Mouse (Mus musculus): ENCODE measurements around the gene Mrps17. TPM values are rescaled to one million over a fixed set of nuclear protein-coding genes. Genes with fewer than 3 reads are reported as not detected.

Gene Mrps17
- polyA plus RNA-seq, 1 experiment: 146 TPM

- Histone ChIP-seq H3K36me3 (ENCODE audit: control insufficient read depth, insufficient read depth) (no peaks in the 10 kb centered on the region), H3K79me3 (ENCODE audit: low read depth) (no peaks in the 10 kb centered on the region), H3K27me3 (ENCODE audit: control insufficient read depth, insufficient read depth, insufficient read length) (no peaks in the 10 kb centered on the region), H3K4me3 (ENCODE audit: insufficient read depth, poor library complexity, severe bottlenecking) (no peak overlapping the region), H3K79me2 (ENCODE audit: control insufficient read depth, insufficient read depth) (no peaks in the 10 kb centered on the region), H3ac (ENCODE audit: control insufficient read depth, insufficient read length, low read depth) (no peak overlapping the region)
- TF ChIP-seq MYOD1 (IDR thresholded peaks at IDR 0.05; ENCODE audit: control insufficient read depth, insufficient read length, low read depth) (no peak), CTCF (IDR thresholded peaks at IDR 0.05; ENCODE audit: control insufficient read depth, insufficient read depth, insufficient read length) (no peak), MYOG (IDR thresholded peaks at IDR 0.05; ENCODE audit: control insufficient read depth, extremely low read depth, insufficient read length) (no peak), FOSL1 (IDR thresholded peaks at IDR 0.05; ENCODE audit: insufficient read depth, low read length, poor library complexity, severe bottlenecking) (no peak), MAX (IDR thresholded peaks at IDR 0.05) (no peak), USF1 (IDR thresholded peaks at IDR 0.05; ENCODE audit: low read depth) (no peak), CEBPB (IDR thresholded peaks at IDR 0.05; ENCODE audit: low read depth) (no peak)
Measured at GRCm38 (mm10) chr5:129687621-129688020, 27.7 kb upstream of the Mrps17 start.

- Histone ChIP-seq H3K4me3 (ENCODE audit: insufficient read depth, poor library complexity, severe bottlenecking) (no peak overlapping the region), H3K36me3 (ENCODE audit: control insufficient read depth, insufficient read depth) (no peaks in the 10 kb centered on the region), H3K79me2 (ENCODE audit: control insufficient read depth, insufficient read depth) (no peaks in the 10 kb centered on the region), H3K27me3 (ENCODE audit: control insufficient read depth, insufficient read depth, insufficient read length) (no peaks in the 10 kb centered on the region), H3ac (ENCODE audit: control insufficient read depth, insufficient read length, low read depth) (no peak overlapping the region), H3K79me3 (ENCODE audit: low read depth) (no peaks in the 10 kb centered on the region)
- TF ChIP-seq MYOD1 (IDR thresholded peaks at IDR 0.05; ENCODE audit: control insufficient read depth, insufficient read length, low read depth): no peak
- no peak for TF ChIP-seq CTCF (IDR thresholded peaks at IDR 0.05; ENCODE audit: control insufficient read depth, insufficient read depth, insufficient read length)
- no peak for TF ChIP-seq USF1 (IDR thresholded peaks at IDR 0.05; ENCODE audit: low read depth)
- no peak for TF ChIP-seq MYOG (IDR thresholded peaks at IDR 0.05; ENCODE audit: control insufficient read depth, extremely low read depth, insufficient read length)
- TF ChIP-seq CEBPB (IDR thresholded peaks at IDR 0.05; ENCODE audit: low read depth): no peak
- no peak for TF ChIP-seq FOSL1 (IDR thresholded peaks at IDR 0.05; ENCODE audit: insufficient read depth, low read length, poor library complexity, severe bottlenecking)
- no peak for TF ChIP-seq MAX (IDR thresholded peaks at IDR 0.05)
Measured at GRCm38 (mm10) chr5:129690528-129690927, 24.8 kb upstream of the Mrps17 start.

DNA sequence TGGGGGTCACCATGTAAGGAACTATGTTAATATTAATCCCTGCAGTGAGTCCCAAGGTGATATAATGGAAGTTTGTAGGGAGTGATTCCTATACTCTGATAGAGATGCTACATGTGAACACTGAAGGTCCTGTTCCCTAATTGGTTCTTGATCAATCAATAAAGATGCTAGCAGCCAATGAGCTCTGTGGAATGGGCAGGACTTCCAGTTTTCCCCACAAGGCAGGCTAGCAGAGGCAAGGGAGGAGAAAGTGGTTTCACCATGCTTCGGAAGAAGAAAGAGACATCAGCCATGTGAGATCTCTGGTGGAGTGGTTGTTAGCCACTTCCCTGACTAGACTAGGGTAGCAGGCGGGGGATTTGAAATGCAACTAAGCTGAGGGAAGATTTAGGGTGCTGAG is 14.8 kb upstream of the Mrps17 start:
- H3K79me3 ChIP-seq (ENCODE audit: low read depth): no peaks in the 10 kb centered on the region
- no peaks in the 10 kb centered on the region for H3K79me2 ChIP-seq (ENCODE audit: control insufficient read depth, insufficient read depth)
- peak overlapping the region; percentile 18 for H3K4me3 ChIP-seq (ENCODE audit: insufficient read depth, poor library complexity, severe bottlenecking)
- no peak overlapping the region for H3ac ChIP-seq (ENCODE audit: control insufficient read depth, insufficient read length, low read depth)
- no peak for TF ChIP-seq MYOG (IDR thresholded peaks at IDR 0.05; ENCODE audit: control insufficient read depth, extremely low read depth, insufficient read length)
- no peak for TF ChIP-seq CEBPB (IDR thresholded peaks at IDR 0.05; ENCODE audit: low read depth)
- TF ChIP-seq CTCF (IDR thresholded peaks at IDR 0.05; ENCODE audit: control insufficient read depth, insufficient read depth, insufficient read length): no peak
- no peak for TF ChIP-seq USF1 (IDR thresholded peaks at IDR 0.05; ENCODE audit: low read depth)
- no peak for TF ChIP-seq MAX (IDR thresholded peaks at IDR 0.05)
- no peak for TF ChIP-seq FOSL1 (IDR thresholded peaks at IDR 0.05; ENCODE audit: insufficient read depth, low read length, poor library complexity, severe bottlenecking)
- no peak for TF ChIP-seq MYOD1 (IDR thresholded peaks at IDR 0.05; ENCODE audit: control insufficient read depth, insufficient read length, low read depth)
- H3K27me3 ChIP-seq (ENCODE audit: control insufficient read depth, insufficient read depth, insufficient read length): peaks cover 9% of the 10 kb centered on the region
- H3K36me3 ChIP-seq (ENCODE audit: control insufficient read depth, insufficient read depth): no peaks in the 10 kb centered on the region

DNA sequence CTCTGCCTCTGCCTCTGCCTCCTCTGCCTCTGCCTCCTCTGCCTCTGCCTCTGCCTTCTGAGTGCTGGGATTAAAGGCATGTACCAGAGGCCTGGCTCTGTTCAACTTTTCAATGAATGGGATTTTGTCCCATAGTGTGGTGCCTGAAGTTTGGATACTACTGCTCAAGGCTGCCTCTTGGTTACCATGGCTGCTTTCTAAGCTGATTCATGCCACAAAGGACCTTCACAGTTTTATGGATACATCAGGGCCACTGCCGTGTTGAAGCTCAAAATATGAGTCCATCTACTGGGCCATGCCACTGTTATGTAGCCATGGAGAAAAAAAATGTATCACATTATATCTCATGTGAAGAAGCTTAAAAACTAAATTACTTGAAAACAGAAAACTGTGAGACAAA is 13.6 kb upstream of the Mrps17 start:
- H3K4me3 ChIP-seq (ENCODE audit: insufficient read depth, poor library complexity, severe bottlenecking): no peak overlapping the region
- peaks cover 9% of the 10 kb centered on the region for H3K27me3 ChIP-seq (ENCODE audit: control insufficient read depth, insufficient read depth, insufficient read length)
- H3K79me2 ChIP-seq (ENCODE audit: control insufficient read depth, insufficient read depth): no peaks in the 10 kb centered on the region
- H3K79me3 ChIP-seq (ENCODE audit: low read depth): no peaks in the 10 kb centered on the region
- no peaks in the 10 kb centered on the region for H3K36me3 ChIP-seq (ENCODE audit: control insufficient read depth, insufficient read depth)
- TF ChIP-seq CEBPB (IDR thresholded peaks at IDR 0.05; ENCODE audit: low read depth) (no peak), CTCF (IDR thresholded peaks at IDR 0.05; ENCODE audit: control insufficient read depth, insufficient read depth, insufficient read length) (no peak), MYOG (IDR thresholded peaks at IDR 0.05; ENCODE audit: control insufficient read depth, extremely low read depth, insufficient read length) (no peak), USF1 (IDR thresholded peaks at IDR 0.05; ENCODE audit: low read depth) (no peak), MAX (IDR thresholded peaks at IDR 0.05) (no peak), MYOD1 (IDR thresholded peaks at IDR 0.05; ENCODE audit: control insufficient read depth, insufficient read length, low read depth) (no peak), FOSL1 (IDR thresholded peaks at IDR 0.05; ENCODE audit: insufficient read depth, low read length, poor library complexity, severe bottlenecking) (no peak)
- no peak overlapping the region for H3ac ChIP-seq (ENCODE audit: control insufficient read depth, insufficient read length, low read depth)

- Histone ChIP-seq H3K36me3 (ENCODE audit: control insufficient read depth, insufficient read depth) (no peaks in the 10 kb centered on the region), H3K79me2 (ENCODE audit: control insufficient read depth, insufficient read depth) (no peaks in the 10 kb centered on the region), H3K27me3 (ENCODE audit: control insufficient read depth, insufficient read depth, insufficient read length) (peaks cover 9% of the 10 kb centered on the region), H3K79me3 (ENCODE audit: low read depth) (no peaks in the 10 kb centered on the region), H3ac (ENCODE audit: control insufficient read depth, insufficient read length, low read depth) (no peak overlapping the region), H3K4me3 (ENCODE audit: insufficient read depth, poor library complexity, severe bottlenecking) (no peak overlapping the region)
- TF ChIP-seq MAX (IDR thresholded peaks at IDR 0.05): no peak
- no peak for TF ChIP-seq USF1 (IDR thresholded peaks at IDR 0.05; ENCODE audit: low read depth)
- TF ChIP-seq MYOD1 (IDR thresholded peaks at IDR 0.05; ENCODE audit: control insufficient read depth, insufficient read length, low read depth): no peak
- TF ChIP-seq CEBPB (IDR thresholded peaks at IDR 0.05; ENCODE audit: low read depth): peak; percentile 4
- no peak for TF ChIP-seq CTCF (IDR thresholded peaks at IDR 0.05; ENCODE audit: control insufficient read depth, insufficient read depth, insufficient read length)
- no peak for TF ChIP-seq FOSL1 (IDR thresholded peaks at IDR 0.05; ENCODE audit: insufficient read depth, low read length, poor library complexity, severe bottlenecking)
- TF ChIP-seq MYOG (IDR thresholded peaks at IDR 0.05; ENCODE audit: control insufficient read depth, extremely low read depth, insufficient read length): no peak
Measured at GRCm38 (mm10) chr5:129703368-129703767, 11.9 kb upstream of the Mrps17 start.

DNA sequence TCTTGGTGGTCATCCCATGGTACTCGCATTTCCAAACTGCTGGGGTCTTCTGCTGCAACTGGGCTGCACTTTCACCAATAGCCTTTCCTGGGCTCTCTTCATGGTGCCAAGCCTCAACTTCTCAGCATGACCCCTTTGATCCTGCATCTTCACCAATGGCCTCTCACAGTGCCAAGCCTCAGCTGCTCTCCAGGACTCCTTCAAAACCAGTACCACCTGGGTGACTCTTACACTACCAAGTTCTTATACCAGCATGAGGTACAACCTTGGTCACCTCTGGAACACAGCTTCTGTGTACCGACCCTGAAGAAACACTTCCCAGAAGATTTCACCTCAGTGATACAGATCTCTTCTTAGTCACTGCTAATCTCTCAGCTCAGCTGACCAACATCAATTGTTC is 6.9 kb upstream of the Mrps17 start, which contains the start of gene Sept14:
Gene Sept14, minus strand, starts transcription at position 101 of the 400 bp plus-strand sequence.
- H3K36me3 ChIP-seq (ENCODE audit: control insufficient read depth, insufficient read depth): no peaks in the 10 kb centered on the region
- peaks cover 15% of the 10 kb centered on the region for H3K27me3 ChIP-seq (ENCODE audit: control insufficient read depth, insufficient read depth, insufficient read length)
- TF ChIP-seq MYOG (IDR thresholded peaks at IDR 0.05; ENCODE audit: control insufficient read depth, extremely low read depth, insufficient read length) (no peak), FOSL1 (IDR thresholded peaks at IDR 0.05; ENCODE audit: insufficient read depth, low read length, poor library complexity, severe bottlenecking) (no peak), MYOD1 (IDR thresholded peaks at IDR 0.05; ENCODE audit: control insufficient read depth, insufficient read length, low read depth) (no peak), CTCF (IDR thresholded peaks at IDR 0.05; ENCODE audit: control insufficient read depth, insufficient read depth, insufficient read length) (no peak), MAX (IDR thresholded peaks at IDR 0.05) (no peak), CEBPB (IDR thresholded peaks at IDR 0.05; ENCODE audit: low read depth) (no peak)
- H3K4me3 ChIP-seq (ENCODE audit: insufficient read depth, poor library complexity, severe bottlenecking): no peak within 1 kb of the TSS
- no peak within 1 kb of the TSS for H3ac ChIP-seq (ENCODE audit: control insufficient read depth, insufficient read length, low read depth)
- H3K79me2 ChIP-seq (ENCODE audit: control insufficient read depth, insufficient read depth): no peaks in the 10 kb centered on the region
- no peaks in the 10 kb centered on the region for H3K79me3 ChIP-seq (ENCODE audit: low read depth)

All from C2C12 (cell line).